Mouse (Mus musculus) embryo, embryonic 9.5 days (tissue): ENCODE measurements around the gene Wdr18.

Experiments
- DNase-seq: peaks from one replicate; pipeline ENCODE4 v3.0.0-alpha.2; 2017; ENCODE audit errors: extremely low spot score

Gene Wdr18

DNA sequence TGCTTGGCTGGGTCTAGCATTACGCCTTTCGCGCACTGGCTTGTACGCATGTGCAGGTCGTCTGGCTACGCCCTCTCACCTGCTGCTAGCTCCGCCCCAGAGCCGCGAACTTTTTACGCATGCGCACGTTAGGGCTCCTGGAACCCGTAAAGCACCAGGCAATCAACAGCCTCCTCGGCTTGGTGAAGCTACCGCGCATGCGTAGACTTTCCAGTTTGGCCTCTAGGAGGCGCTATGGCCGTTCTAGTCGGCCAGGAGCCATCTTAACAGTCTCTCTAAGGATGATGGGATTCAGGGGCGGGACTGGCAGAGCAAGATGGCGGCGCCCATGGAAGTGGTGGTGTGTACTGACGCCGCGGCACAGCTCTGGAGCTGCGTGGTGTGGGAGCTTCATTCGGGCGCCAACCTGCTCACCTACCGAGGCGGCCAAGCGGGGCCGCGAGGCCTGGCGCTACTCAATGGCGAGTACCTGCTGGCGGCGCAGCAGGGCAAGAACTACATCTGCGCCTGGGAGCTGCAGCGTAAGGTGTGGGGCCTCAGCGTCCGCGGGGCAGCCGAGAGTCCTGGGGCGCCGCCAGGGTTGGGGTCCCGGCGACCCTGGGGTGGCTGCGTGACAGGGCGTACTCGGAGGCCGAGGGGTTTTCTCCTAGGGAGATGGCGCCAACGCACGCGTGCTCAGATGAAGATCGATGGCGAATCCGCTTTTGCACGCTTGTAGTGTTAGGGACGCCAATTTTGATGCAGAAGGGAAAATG lies at the start of gene Wdr18:
Gene Wdr18, plus strand, starts transcription at position 306 of the 755 bp plus-strand sequence.
- peak; percentile 100 for DNase-seq

DNA sequence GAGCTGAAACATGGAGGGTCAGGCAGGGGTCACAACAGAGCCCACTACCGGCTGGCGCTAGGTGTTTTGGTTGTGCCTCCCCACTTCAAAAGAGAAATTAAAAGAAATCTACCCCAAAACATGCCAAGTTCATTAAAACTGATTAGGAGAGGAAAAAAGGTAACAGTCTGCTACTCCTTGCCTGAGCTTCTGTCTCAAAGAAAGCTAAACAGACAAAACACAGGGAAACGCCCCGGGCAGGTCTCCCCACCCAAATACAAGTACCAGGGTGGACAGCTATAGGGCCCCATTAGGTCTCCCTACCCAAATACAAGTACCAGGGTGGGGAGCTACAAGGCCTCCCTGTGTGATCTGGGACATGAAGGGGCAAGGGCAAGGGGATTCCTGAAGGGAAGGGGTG lies 49.4 kb upstream of the Wdr18 start, which contains the start of gene Gm26602:
Gene Gm26602, plus strand, starts transcription at position 301 of the 400 bp plus-strand sequence.
- no peak for DNase-seq

DNA sequence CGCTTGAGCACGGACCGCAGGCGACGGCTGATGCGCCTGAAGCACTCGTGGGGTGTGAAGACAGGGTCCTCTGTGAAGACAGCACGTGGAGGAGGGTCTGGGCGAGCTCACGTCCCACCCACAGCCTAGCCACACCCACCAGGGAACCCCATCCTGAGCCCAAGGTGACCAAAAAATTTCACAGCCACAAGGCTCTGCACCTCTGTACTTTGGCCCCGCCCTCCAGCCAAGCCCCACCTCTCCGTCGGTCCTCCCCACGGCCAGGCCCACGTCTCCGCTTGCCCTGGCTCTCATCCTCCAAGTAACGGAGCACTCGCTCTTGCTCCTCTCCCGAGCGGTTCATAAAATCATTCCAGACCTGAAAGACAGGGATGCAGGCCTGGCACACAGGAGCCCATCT lies 47.5 kb upstream of the Wdr18 start:
- DNase-seq, result no peak

DNA sequence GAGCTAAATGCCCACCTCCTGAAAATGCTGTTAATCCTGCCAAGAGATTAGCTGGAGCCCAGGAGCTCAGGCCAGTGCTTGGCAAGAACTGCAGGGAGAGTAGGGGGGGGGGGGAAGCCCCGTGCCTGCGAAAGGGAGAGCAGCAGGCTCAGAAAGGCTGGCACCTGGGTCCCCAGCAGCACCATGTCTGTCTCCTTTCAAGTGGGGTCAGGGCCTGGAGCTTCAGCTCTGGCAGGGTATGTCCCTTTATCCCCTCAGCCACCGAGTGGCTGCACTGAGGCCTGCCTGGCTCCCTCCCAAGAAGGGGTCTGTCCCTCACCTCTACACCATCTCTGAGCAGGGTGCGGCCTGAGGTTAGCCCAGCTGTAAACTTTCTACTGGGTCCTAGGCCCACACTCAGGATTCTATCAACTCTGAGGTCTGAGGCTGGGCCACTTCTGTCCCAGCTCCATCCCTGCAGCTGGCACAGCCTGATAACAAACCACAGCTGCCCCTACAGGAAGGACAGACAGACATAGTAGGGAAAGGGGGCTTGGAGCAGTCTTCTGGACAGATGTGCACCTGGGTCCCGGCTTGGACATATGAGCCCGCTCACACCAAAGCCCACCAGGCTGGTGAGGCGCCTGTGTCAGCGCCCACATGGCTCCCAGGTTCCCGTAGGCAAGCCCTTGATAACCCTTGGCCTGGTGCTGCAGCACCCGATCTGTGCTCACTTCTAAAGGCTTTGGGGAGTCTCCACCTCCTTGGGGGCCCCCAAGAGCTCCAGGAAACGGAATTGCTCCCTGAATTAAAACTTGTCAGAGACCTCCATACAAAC lies 45.6 kb upstream of the Wdr18 start:
- no peak for DNase-seq

DNA sequence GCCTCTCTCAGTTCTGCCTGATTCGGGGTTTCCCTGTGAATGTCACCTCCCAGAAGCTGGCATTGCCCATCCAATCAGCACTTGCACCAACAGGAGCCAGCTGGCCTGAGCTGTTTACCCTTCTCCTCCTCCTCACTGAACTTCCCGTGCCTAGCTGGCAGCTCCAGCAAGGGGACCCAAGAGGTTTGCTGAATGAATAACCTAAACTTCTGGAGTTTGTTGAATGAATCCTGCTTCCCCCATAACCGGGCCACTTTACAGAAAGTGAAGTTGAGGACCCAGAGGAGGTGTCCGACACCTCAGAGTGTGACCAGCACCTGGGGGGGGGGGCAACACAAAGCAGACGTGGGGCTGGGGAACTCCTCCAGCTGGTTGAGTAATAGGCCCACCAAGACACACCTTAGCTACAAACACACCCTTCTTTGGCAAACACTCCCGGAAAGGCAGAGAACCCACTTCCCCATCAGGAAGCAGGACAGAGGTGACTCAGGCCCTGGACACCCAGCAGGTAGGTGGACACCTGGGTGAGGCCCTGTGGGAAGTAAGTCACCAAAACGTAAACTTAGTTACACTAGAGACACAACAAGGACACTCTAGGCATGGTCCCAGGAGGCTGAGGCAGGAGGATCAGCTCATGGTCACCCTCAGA lies 44.9 kb upstream of the Wdr18 start:
- DNase-seq, result no peak

DNA sequence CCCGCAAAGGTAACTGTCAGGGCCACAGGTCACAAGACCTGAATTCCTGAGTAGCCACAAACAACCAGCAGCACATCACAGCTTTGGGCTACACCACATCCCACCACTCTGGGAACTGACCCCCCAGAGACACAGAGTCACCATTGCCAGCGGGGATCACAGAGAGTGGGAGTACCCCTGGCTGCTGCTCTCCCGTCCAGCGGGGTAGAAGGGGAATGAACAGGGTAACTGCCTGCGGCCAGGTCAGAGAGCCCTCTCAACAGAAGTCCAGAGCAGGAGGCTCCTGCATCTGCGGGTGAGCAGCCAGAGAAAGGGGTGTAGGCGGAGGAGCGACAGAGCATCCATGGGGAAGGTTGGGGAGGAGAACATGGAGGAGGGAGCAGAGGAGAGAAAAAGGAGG lies 43.9 kb upstream of the Wdr18 start:
- no peak for DNase-seq

DNA sequence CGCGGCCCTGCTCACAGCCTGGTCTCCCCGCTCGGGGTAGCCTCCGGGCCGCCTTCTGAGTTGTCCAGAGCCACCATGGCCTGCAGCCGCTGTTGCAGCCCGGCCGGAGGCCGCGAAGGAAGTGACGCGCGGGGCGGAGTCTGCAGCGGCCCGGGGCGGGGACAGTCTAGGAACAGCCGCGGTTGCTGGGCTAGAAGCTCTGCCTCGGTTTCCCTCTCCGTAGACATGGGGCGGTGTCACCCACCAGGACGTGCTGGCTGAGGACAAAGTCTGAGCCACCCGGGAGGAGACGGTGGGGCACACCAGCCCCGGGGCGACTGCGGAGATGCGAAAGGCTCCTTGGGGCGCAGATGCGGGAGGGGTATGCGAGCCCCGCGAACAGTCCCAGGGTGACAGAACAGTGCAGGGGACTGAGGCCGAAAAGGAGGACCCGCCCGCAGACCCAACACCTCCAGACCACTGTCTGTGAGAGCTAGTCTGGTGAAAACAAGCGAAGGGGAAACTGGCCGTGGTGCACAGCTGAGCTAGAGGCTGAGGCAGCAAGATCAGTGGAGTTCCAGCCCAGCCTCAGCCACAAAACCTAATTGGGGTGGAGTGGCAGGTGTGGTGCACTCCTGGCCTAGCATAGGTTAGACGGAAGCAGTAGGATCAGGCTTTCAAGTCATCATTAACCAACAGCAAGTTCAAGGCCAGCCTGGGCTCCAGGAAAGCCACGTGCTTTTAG lies 43.0 kb upstream of the Wdr18 start, which contains the start of gene Kiss1r:
Gene Kiss1r, plus strand, starts transcription at position 164 of the 724 bp plus-strand sequence.
- DNase-seq, result peak; percentile 88

DNA sequence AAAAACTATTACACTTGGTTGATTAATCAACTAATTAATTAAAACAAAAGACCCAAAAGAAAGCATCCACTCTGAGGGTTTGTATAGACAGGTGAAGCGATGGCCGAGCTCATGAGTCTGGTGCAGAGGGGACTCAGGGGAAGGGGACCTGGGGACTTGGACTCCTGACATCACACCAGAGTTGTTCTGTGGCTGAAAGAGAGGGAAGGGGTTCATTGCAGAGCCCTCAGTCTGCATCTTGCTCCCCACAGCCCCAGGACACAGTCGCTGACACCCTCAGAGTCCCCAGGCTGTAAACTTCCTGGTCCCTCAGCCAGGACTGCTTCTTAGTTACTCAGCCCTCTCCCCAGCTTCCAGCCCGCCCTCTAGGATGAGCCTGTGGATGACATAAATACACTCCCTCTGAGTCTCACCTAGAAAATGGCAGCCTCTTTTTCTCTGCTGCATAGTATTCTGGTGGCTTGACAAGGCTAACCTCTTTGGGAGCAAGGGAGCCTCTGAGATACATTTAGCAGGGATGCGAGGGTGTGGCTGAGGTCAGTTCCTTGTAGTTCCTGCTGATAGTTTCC lies 42.3 kb upstream of the Wdr18 start:
- DNase-seq, result no peak

DNA sequence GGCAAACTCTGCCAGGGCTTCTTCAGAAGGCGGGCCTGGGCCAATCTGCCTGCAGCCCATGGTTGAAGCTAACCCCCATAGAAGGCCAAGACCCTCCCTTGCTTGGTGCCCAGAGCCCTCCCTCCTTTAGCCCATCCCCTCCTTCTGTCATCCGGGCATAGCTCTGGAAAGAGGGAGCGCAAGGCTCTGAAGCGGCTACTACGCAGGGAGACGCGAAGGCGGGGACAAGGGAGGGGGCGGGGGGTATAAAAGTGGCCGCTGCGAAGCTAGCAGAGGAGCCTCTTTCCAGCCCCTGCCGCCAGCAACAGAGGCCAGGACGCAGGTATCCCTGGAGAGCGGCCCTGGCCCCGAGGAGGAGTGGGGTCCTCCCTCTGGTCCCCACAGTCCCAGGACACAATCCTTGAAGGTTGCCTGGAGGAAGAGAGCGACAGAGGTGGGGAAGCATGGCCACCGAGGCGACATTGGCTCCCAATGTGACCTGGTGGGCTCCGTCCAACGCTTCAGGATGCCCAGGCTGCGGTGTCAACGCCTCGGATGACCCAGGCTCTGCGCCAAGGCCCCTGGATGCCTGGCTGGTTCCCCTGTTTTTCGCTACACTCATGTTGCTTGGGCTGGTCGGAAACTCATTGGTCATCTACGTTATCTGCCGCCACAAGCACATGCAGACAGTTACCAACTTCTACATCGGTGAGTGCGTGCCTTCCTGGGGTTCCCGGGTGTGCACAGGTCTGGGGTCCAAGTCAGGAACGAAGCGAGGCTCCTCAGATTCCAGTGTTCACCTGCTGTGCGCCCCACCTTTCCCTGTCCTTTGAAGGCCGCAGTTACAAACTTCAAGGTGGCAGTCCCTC lies 41.5 kb upstream of the Wdr18 start:
- DNase-seq, result no peak

DNA sequence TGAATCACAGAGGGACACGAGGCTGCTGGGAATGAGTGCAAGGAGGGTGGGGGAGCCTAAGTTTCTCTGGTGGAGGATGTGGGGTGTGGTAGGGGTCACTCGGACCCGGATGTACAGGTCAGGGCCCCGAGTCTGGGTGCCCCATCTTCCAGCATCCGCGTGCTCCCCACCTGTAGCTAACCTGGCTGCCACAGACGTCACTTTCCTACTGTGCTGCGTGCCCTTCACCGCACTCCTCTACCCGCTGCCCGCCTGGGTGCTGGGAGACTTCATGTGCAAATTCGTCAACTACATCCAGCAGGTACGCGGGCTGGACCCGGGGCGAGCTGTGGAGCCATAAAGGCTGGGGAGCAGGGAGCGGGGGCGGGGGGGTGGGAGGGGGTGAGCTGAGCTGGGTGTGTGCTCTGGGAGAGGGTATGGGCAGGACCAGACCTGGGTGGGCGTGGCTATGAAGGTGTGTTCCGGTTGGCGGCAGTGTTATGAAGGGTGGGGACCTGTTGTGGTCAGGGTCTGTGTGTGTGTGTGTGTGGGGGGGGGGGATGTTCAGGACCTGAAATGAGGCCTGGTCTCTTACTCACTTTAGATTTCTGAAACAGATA lies 40.6 kb upstream of the Wdr18 start:
- no peak for DNase-seq

DNA sequence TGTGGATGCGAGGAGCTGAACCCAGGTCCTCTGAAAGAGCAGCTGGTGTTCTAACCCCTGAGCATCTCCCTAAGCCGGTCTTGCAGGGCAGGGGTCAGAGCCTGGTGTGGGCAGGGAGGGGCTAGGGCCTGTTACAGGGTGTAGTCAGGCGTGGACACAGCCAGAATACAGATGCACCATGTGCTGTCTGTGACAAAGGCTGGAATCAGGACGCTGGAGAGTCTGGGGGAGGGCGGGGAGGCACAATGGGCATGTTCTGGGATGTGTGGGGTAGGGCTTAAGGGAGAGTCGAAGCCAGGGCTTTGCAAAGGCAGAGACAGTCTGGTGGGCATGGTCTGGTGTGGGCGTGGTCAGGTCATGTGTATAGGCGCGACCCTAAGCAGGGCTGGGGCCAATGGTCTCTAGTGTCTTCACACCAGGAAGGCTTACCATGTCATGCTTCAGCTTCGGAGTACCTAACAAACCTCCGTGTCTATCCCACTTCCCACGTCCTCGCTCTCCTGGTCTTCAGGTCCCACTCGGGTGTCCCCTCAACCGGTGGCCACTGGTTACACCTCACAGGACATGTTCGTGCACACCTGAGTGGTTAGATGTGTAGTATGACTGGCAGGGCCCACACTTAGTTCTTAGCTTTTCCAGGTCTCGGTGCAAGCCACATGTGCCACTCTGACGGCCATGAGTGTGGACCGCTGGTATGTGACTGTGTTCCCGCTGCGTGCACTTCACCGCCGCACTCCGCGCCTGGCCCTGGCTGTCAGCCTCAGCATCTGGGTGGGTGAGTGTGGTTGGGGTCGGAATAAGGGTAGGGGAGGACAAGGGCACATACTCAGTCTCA lies 39.7 kb upstream of the Wdr18 start:
- no peak for DNase-seq

DNA sequence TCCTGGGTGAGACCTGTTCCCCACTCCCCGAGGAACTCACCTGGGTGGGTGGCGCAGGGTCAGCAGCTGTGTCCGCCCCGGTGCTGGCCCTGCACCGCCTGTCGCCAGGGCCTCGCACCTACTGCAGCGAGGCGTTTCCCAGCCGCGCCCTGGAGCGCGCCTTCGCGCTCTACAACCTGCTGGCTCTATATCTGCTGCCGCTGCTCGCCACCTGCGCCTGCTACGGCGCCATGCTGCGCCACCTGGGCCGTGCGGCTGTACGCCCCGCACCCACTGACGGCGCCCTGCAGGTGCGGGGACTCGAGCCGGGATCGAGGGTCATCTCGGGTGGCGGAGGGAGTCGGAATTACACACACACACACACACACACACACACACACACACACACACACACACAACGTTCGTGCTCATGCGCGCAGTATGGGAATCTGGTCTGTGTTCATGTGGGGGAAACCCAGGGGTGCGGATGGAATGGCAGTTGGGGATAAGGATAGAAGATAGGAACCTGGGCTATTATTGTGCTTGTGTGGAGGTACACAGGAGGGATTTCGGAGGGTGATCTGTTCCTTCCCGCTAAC lies 38.9 kb upstream of the Wdr18 start, which contains the start of gene R3hdm4:
Gene R3hdm4, minus strand, starts transcription at position 251 of the 578 bp plus-strand sequence.
- no peak for DNase-seq

DNA sequence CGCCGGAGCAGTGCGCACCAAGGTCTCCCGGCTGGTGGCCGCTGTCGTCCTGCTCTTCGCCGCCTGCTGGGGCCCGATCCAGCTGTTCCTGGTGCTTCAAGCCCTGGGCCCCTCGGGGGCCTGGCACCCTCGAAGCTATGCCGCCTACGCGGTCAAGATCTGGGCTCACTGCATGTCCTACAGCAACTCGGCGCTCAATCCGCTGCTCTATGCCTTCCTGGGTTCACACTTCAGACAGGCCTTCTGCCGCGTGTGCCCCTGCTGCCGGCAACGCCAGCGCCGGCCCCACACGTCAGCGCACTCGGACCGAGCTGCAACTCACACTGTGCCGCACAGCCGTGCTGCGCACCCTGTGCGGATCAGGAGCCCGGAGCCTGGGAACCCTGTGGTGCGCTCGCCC lies 38.4 kb upstream of the Wdr18 start:
- DNase-seq, result no peak

DNA sequence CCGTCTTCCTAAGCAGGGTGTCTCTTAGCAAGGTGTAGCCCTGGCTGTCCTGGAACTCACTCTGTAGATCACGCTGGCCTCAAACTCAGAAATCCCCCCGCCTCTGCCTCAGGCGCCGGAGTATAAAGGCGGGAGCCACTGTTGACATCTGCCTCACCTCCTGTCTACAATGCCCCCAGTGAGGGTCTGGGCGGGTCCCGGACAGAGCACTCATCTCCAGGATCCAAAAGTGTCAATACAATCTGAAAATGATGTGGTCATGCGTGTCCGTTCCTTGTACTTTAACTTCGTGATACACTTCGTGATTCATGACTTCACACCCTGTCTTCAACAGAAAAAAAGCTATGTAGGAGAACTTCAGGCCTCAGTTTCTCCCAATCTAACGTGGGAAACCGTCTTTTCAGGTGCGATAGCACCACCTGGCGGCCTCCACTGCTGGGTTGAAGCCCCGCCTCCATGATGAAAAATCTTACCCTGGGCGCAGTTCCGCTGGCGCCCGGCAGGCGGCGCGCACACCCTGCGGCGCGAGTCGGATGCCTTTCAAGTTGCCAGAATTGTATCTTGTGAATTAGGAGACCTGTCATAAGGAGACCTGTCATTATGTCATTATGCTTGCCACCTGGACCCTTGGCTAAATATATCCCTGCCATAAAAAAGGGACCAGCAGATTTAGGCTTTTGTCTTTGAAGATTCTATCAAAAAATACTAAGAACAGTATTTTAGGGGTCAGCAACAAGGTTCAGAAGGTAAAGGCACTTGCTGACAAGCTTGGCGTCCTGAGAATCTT lies 34.8 kb upstream of the Wdr18 start:
- peak; percentile 93 for DNase-seq

DNA sequence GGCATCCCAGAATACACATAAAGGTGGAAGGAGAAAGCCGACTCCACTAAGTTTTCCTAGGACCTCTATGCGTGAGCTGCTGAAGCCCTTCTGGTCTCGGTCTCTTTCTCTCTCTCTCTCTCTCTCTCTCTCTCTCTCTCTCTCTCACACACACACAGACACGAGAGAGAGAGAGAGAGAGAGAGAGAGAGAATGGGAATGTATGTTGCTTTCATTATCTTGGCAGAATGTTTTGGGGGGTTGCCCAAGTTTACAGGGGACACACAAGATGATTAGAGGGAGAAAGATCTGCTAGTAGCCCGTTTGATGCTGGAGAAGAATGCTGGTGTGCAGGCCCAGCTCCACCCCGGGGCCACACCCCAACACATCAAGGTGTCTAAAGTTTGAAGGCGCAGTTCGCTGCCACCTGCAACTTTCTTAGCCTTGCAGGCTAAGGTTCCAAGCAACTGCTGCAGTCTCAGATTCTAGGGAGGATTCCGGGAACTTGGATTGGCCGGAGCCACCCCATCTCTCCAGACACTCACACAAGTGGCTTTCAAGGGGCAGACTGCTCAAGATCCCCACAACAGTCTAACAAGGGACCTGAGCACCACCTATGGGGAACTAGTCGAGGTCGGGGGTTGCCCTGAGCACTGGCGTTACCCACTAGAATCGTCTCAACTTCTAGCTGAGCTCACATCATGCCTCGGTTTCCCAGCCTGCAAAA lies 34.0 kb upstream of the Wdr18 start:
- DNase-seq, result no peak

DNA sequence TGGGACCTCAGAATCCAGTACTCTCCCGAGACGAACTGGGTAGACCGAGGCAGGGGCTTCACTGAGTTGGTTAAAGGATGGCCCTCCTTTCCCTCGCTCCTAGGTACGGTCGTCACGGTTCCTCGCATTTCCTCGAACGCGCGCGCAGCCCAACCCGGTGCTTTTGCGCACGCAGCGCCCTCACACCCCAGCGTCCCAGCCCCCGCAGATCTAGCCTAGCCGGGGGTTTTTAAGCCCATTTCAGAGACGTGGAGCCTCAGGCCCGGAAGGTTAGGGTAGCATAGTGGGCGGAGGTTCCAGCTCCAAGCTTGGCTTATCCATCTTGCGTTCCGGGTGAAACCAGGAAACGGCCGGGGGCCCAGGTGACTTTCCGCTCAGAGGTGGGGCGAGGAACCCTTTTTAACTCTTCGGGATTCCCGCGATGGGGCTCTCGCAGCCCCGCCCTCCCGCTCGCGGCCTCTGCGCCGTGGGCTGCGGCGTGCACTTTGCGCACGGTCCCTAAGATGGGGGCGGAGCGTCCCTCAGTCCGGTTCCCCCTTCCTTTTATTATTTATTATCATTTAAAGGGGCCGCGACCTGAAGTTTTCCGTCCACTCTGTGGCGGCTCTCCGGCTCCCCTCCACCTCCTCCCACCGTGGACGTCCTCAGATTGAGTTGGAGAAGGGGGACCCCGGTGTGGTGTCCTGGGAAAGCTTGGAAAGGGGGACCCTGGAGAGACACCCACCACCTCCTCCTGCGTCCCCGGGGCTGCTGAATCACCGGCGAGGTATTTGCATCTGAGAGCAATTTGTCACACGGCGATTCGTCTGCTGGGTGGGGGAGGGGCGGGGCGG lies 33.2 kb upstream of the Wdr18 start, which contains the start of gene Arid3a:
Gene Arid3a, plus strand, starts transcription at position 553 of the 833 bp plus-strand sequence.
- peak; percentile 94 for DNase-seq
